Mouse (Mus musculus) embryonic facial prominence, embryonic 10.5 days (tissue): ENCODE data around the gene Tceal8. TPM values are rescaled to one million over a fixed set of nuclear protein-coding genes. Genes with fewer than 3 reads are reported as not detected.
"Not testable (repeated sequence)": the region's sequence is repeated elsewhere in the genome, so short reads cannot be mapped to it uniquely, and the experiment has no call there.

Experiments used
- DNase-seq: peaks from one replicate; pipeline ENCODE4 v3.0.0-alpha.2; 2017; ENCODE audit warnings: low spot score
- H3K27ac ChIP-seq: fragments of 300-500 bp; sonication (generic); replicated peaks from 2 replicates; pipeline ENCODE4 v1.5.1; 2016; ENCODE audit warnings: mild to moderate bottlenecking
- H3K27me3 ChIP-seq: fragments of 300-500 bp; sonication (generic); replicated peaks from 2 replicates; pipeline ENCODE4 v1.6.1; 2016; ENCODE audit warnings: low read depth, mild to moderate bottlenecking; ENCODE audit not compliant: poor library complexity, severe bottlenecking
- H3K36me3 ChIP-seq: fragments of 300-500 bp; sonication (generic); replicated peaks from 2 replicates; pipeline ENCODE4 v1.6.1; 2016; ENCODE audit warnings: mild to moderate bottlenecking, moderate library complexity
- H3K4me1 ChIP-seq: fragments of 300-500 bp; sonication (generic); 2 replicates; pipeline ENCODE4 v1.6.1; 2016
- H3K4me3 ChIP-seq: fragments of 300-500 bp; sonication (generic); 2 replicates; pipeline ENCODE4 v1.5.1; 2016; ENCODE audit warnings: mild to moderate bottlenecking, moderate library complexity
- H3K9me3 ChIP-seq: fragments of 300-500 bp; sonication (generic); 2 replicates; pipeline ENCODE4 v1.6.1; 2016; ENCODE audit warnings: mild to moderate bottlenecking
- WGBS: fragments of 180-500 bp; shearing (Covaris S2); methylation state at CpG from one replicate; pipeline ENCODE4 v1.1.7; 2016; 5-methylcytosine and 5-hydroxymethylcytosine counted together
- polyA plus RNA-seq: library from polyadenylated mRNA; unstranded; fragments of >200 nt; fragmentation: Nextera tagmentation; extraction: Ambion mirVana; gene quantifications from 2 replicates; pipeline ENCODE4 v1.2.1, GENCODE M21; 2016

Tceal8 gene
- polyA plus RNA-seq, result 209 and 213 TPM in 2 replicates

- 17% methylated on average over 10 of the region's 10 CpGs for WGBS
Observed at GRCm38 (mm10) chrX:136172118-136172551, at the start of gene Tceal8. Gene Tceal8, minus strand, starts transcription at chrX:136172342.

GRCm38 (mm10) chrX:136216303-136216702, 44.2 kb upstream of the Tceal8 start:
- no peak overlapping the region for H3K27ac ChIP-seq
- WGBS, result 70% methylated on average over 1 of the region's 1 CpGs
- H3K27me3 ChIP-seq, result peaks cover 18% of the 10 kb centered on the region; the same call in 1 of the 2 replicates
- H3K9me3 ChIP-seq, result no peaks in the 10 kb centered on the region
- DNase-seq, result no peak
- H3K4me3 ChIP-seq, result no peak overlapping the region
- H3K36me3 ChIP-seq, result no peaks in the 10 kb centered on the region
- H3K4me1 ChIP-seq, result 0 out of 2 replicates have a peak, but pooled peaks cover 5% of the 10 kb centered on the region

More at GRCm38 (mm10) chrX:136172118-136172551, at the start of gene Tceal8:
- DNase-seq, result peak; percentile 84
- Histone ChIP-seq H3K27ac (peak within 1 kb of the TSS; percentile 89), H3K4me3 (peak within 1 kb of the TSS; percentile 67), H3K36me3 (peaks cover 11% of the 10 kb centered on the region), H3K4me1 (peaks cover 3% of the 10 kb centered on the region), H3K27me3 (peaks cover 54% of the 10 kb centered on the region), H3K9me3 (no peaks in the 10 kb centered on the region)

GRCm38 (mm10) chrX:136214729-136215677, 42.9 kb upstream of the Tceal8 start, which contains the start of the genes Tceal7 and Bex1:
Gene Tceal7, plus strand, starts transcription at chrX:136214779.
Gene Bex1, minus strand, starts transcription at chrX:136215513.
- H3K27me3 ChIP-seq, result peaks cover 14% of the 10 kb centered on the region; the same call in 1 of the 2 replicates
- not testable (repeated sequence) for H3K36me3 ChIP-seq, H3K9me3 ChIP-seq, H3K4me1 ChIP-seq, DNase-seq
- WGBS, result 26% methylated on average over 18 of the region's 67 CpGs
- H3K4me3 ChIP-seq, result peak within 1 kb of the TSS; percentile 59
- H3K27ac ChIP-seq, result peak within 1 kb of the TSS; percentile 35

GRCm38 (mm10) chrX:136213396-136213795, 41.3 kb upstream of the Tceal8 start:
- 88% methylated on average over 2 of the region's 2 CpGs for WGBS
- 0 out of 2 replicates have a peak, but pooled peaks cover 5% of the 10 kb centered on the region for H3K4me1 ChIP-seq
- no peak for DNase-seq

GRCm38 (mm10) chrX:136204406-136204805, 32.3 kb upstream of the Tceal8 start:
- 81% methylated on average over 6 of the region's 6 CpGs for WGBS
- Histone ChIP-seq H3K36me3 (no peaks in the 10 kb centered on the region), H3K9me3 (no peaks in the 10 kb centered on the region), H3K27me3 (peaks cover 39% of the 10 kb centered on the region), H3K4me1 (peaks cover 5% of the 10 kb centered on the region), H3K27ac (no peak overlapping the region), H3K4me3 (no peak overlapping the region)
- no peak for DNase-seq

More at GRCm38 (mm10) chrX:136213396-136213795, 41.3 kb upstream of the Tceal8 start:
- peaks cover 14% of the 10 kb centered on the region; the same call in 1 of the 2 replicates for H3K27me3 ChIP-seq
- H3K9me3 ChIP-seq, result no peaks in the 10 kb centered on the region
- H3K4me3 ChIP-seq, result no peak overlapping the region
- H3K27ac ChIP-seq, result no peak overlapping the region
- no peaks in the 10 kb centered on the region for H3K36me3 ChIP-seq

- H3K36me3 ChIP-seq, result no peaks in the 10 kb centered on the region
- WGBS, result 25% methylated on average over 9 of the region's 9 CpGs
- peak within 1 kb of the TSS; percentile 57 for H3K4me3 ChIP-seq
- peaks cover 5% of the 10 kb centered on the region for H3K4me1 ChIP-seq
- no peaks in the 10 kb centered on the region for H3K9me3 ChIP-seq
- peak within 1 kb of the TSS; percentile 44 for H3K27ac ChIP-seq
- H3K27me3 ChIP-seq, result peaks cover 39% of the 10 kb centered on the region
- DNase-seq, result peak; percentile 67
Observed at GRCm38 (mm10) chrX:136203664-136204066, 31.5 kb upstream of the Tceal8 start, which contains the start of gene Tceal5. Gene Tceal5, minus strand, starts transcription at chrX:136203876.

- H3K9me3 ChIP-seq, result no peaks in the 10 kb centered on the region
- 15% methylated on average over 7 of the region's 7 CpGs for WGBS
- peak overlapping the region; percentile 57 for H3K4me3 ChIP-seq
Observed at GRCm38 (mm10) chrX:136203257-136203656, 31.1 kb upstream of the Tceal8 start.

GRCm38 (mm10) chrX:136196873-136197272, 24.7 kb upstream of the Tceal8 start:
- Histone ChIP-seq H3K4me1 (no peaks in the 10 kb centered on the region), H3K9me3 (no peaks in the 10 kb centered on the region), H3K27me3 (peaks cover 23% of the 10 kb centered on the region), H3K27ac (no peak overlapping the region), H3K4me3 (no peak overlapping the region), H3K36me3 (no peaks in the 10 kb centered on the region)
- 57% methylated on average over 1 of the region's 1 CpGs for WGBS
- DNase-seq, result peak; percentile 35

More at GRCm38 (mm10) chrX:136203257-136203656, 31.1 kb upstream of the Tceal8 start:
- H3K4me1 ChIP-seq, result peaks cover 5% of the 10 kb centered on the region
- peak overlapping the region; percentile 44 for H3K27ac ChIP-seq
- H3K27me3 ChIP-seq, result peaks cover 39% of the 10 kb centered on the region
- DNase-seq, result no peak
- no peaks in the 10 kb centered on the region for H3K36me3 ChIP-seq

GRCm38 (mm10) chrX:136195193-136195944, 23.2 kb upstream of the Tceal8 start:
- no peak overlapping the region for H3K27ac ChIP-seq
- no peaks in the 10 kb centered on the region for H3K4me1 ChIP-seq
- no peaks in the 10 kb centered on the region for H3K36me3 ChIP-seq
- WGBS, result 80% methylated on average over 16 of the region's 16 CpGs
- no peak for DNase-seq
- no peak overlapping the region for H3K4me3 ChIP-seq
- H3K9me3 ChIP-seq, result no peaks in the 10 kb centered on the region
- H3K27me3 ChIP-seq, result peaks cover 13% of the 10 kb centered on the region

GRCm38 (mm10) chrX:136183107-136183506, 11.0 kb upstream of the Tceal8 start:
- Histone ChIP-seq H3K4me3 (no peak overlapping the region), H3K27ac (no peak overlapping the region), H3K9me3 (no peaks in the 10 kb centered on the region), H3K27me3 (peaks cover 39% of the 10 kb centered on the region), H3K4me1 (peaks cover 7% of the 10 kb centered on the region), H3K36me3 (no peaks in the 10 kb centered on the region)
- DNase-seq, result no peak
- 90% methylated on average over 1 of the region's 1 CpGs for WGBS

GRCm38 (mm10) chrX:136180897-136181553, 8.9 kb upstream of the Tceal8 start:
- 0 out of 2 replicates have a peak overlapping the region, but pooled peaks have one; percentile 16 for H3K4me3 ChIP-seq
- 21% methylated on average over 11 of the region's 11 CpGs for WGBS
- peak overlapping the region; percentile 76 for H3K27ac ChIP-seq
- H3K27me3 ChIP-seq, result peaks cover 58% of the 10 kb centered on the region
- DNase-seq, result peak; percentile 41
- no peaks in the 10 kb centered on the region for H3K36me3 ChIP-seq
- H3K9me3 ChIP-seq, result no peaks in the 10 kb centered on the region
- H3K4me1 ChIP-seq, result peaks cover 7% of the 10 kb centered on the region
